Mouse (Mus musculus): ENCODE results near the gene Ddhd1. TPM values are rescaled to one million over a fixed set of nuclear protein-coding genes. Genes with fewer than 3 reads are reported as not detected.

Gene Ddhd1
- polyA plus RNA-seq, 1 experiment from 2014 or later: 16.5 TPM

DNA sequence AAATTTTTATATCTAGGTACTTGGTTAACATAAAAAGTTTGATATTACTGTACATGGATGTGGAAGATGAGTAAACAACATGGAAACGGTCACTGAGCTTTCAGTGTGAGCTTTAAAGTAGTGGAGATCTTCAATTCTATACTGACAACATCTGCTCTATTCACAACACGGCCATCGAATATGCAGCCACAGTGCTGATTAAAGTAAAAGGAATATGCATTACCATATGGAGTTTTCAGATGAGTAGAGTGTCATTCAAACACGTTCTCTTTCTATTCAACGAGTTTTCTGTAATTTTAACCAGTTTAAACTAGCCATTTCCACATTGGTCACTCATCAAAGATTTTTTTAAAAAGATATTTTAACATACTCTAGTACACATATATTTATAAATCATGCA lies 15.1 kb downstream of the Ddhd1 start:
- WGBS: 53% methylated on average over 5 of the region's 5 CpGs
- Histone ChIP-seq H3K36me3 (no peaks in the 10 kb centered on the region), H3K9ac (replicated peaks) (no peak overlapping the region), H3K27me3 (no peaks in the 10 kb centered on the region), H3K27ac (no peak overlapping the region), H3K4me3 (replicated peaks) (no peak overlapping the region), H3K4me2 (replicated peaks) (no peak overlapping the region), H3K4me1 (replicated peaks) (peaks cover 38% of the 10 kb centered on the region), H3K9me3 (no peaks in the 10 kb centered on the region)
- ATAC-seq: no peak

DNA sequence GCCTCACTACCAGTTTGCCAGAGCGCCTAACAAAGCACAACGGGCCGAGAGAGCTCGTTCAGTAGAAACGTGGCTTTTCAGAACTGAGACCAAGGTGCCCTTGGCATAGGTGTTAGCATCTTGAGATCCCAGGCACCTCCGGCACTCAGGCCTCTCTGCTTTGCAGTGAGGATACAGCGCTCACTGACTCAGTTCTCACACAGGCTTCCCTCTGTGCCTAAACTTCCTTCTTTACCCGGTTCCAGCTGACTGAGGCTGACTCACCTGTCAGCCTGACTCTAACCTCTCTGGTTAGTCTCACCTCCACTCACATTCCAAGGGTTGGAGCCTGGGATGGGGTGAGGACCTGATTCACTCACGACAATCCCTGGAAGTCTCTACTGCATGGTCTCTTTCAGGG lies 15.7 kb downstream of the Ddhd1 start:
- Histone ChIP-seq H3K9ac (replicated peaks) (no peak overlapping the region), H3K4me3 (replicated peaks) (no peak overlapping the region), H3K9me3 (no peaks in the 10 kb centered on the region), H3K4me1 (replicated peaks) (peaks cover 38% of the 10 kb centered on the region), H3K36me3 (no peaks in the 10 kb centered on the region), H3K4me2 (replicated peaks) (no peak overlapping the region), H3K27me3 (no peaks in the 10 kb centered on the region), H3K27ac (peak overlapping the region; percentile 31)
- no peak for ATAC-seq
- 72% methylated on average over 9 of the region's 9 CpGs for WGBS

DNA sequence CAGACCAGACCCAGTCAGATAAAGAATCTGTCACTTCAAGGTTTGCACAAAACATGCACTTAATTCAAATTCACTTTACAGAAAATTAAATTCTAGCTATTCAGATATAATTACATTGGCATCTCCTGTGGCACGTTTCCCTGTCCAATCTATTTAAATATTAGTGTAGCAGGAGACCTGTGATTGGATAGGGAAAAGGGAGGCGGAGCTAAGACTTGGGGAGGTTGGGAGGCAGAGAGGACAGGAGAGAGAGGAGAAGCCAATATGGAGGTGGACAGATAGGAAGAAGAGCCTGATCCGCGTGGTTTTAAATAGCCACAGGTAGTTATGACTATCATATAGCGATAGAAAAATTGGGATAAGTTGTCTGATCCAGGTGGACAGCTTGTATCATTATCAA lies 19.2 kb downstream of the Ddhd1 start:
- H3K9me3 ChIP-seq: no peaks in the 10 kb centered on the region
- H3K4me3 ChIP-seq (replicated peaks): no peak overlapping the region
- peaks cover 25% of the 10 kb centered on the region for H3K4me1 ChIP-seq (replicated peaks)
- H3K27ac ChIP-seq: no peak overlapping the region
- no peak for ATAC-seq
- no peaks in the 10 kb centered on the region for H3K27me3 ChIP-seq
- no peak overlapping the region for H3K4me2 ChIP-seq (replicated peaks)
- H3K36me3 ChIP-seq: no peaks in the 10 kb centered on the region
- 72% methylated on average over 5 of the region's 5 CpGs for WGBS
- H3K9ac ChIP-seq (replicated peaks): no peak overlapping the region

DNA sequence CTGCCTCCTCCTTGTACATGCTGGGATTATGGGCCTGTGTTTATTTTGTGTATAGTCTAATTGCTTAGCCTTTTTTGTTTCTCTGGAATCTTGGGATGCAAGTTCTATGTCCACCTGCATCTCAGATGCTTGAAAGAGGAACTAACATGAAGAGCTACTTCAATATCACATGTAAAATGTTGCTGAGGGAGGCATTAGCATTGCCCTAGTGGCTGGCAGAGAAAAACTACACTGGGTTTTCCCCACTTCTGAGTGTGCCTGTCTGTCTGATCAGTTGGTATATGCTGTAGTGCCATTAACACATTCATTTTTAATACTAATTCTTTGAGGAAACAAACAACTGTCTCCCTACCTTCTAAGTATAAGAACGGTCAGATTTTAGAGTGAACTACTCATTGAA lies 22.4 kb downstream of the Ddhd1 start:
- ATAC-seq: no peak
- WGBS: 100% methylated on average over 1 of the region's 1 CpGs
- H3K36me3 ChIP-seq: no peaks in the 10 kb centered on the region

DNA sequence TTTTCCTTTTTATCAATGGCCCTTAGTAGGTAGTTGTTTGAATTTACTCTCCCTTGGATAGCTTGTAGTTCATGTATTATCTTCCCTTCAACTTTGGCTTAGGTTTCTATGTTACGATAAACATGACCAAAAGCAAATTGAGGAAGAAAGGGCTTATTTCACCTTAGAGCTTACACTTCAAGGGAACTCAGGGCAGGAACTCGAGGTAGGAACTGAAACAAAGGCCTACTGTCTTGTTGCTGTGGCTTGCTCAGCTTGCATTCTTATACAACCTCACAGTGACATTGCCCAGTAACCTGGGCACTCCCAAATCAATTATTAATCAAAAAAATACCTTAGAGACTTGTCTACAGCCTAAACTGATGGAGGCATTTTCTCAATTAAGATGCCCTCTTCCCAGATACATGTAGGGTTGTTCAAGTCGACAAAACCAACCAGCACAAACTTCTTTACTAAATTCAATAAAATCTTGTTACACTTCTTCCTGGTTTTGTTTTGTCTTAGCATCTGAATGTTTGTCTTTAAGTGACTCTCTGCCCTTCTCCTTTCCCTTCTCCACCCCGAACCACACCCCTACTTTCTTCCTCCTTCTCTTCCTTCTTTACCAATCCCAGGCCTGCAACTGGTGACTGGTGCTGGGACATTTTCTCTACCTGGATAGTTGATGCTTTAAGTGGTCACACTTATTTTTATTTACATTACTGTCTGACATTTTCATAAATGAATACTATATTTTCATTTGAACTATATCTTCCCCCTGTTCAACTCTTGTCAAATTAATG lies 25.0 kb downstream of the Ddhd1 start:
- Histone ChIP-seq H3K36me3 (no peaks in the 10 kb centered on the region), H3K9me3 (no peaks in the 10 kb centered on the region), H3K4me2 (replicated peaks) (no peak overlapping the region), H3K27ac (no peak overlapping the region), H3K4me1 (replicated peaks) (no peaks in the 10 kb centered on the region), H3K4me3 (replicated peaks) (no peak overlapping the region), H3K9ac (replicated peaks) (no peak overlapping the region), H3K27me3 (no peaks in the 10 kb centered on the region)
- no peak for ATAC-seq
- 90% methylated on average over 4 of the region's 4 CpGs for WGBS

More for the DNA sequence above, 22.4 kb downstream of the Ddhd1 start:
- Histone ChIP-seq H3K27me3 (no peaks in the 10 kb centered on the region), H3K4me1 (replicated peaks) (0 out of 2 replicates have a peak, but pooled peaks cover 7% of the 10 kb centered on the region), H3K9ac (replicated peaks) (no peak overlapping the region), H3K4me2 (replicated peaks) (no peak overlapping the region), H3K27ac (no peak overlapping the region), H3K4me3 (replicated peaks) (no peak overlapping the region), H3K9me3 (no peaks in the 10 kb centered on the region)

DNA sequence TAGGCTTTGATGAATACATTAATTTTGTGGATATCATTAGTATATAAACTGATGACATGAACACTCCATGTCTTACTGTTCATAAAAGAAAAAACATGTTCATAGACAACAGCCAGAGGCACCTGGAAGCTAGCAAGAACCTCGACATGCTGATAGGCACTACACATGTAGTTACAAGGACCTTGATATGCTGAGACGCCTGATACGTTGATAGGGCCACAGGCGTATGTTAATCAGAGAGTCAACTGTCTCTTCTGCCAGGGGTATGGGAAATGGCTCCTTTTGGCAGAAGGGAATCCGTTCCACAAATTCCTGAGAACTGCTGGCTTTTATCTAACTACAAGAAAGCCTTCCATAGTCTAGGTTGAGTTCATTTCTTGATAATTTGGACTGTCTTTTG lies 27.4 kb downstream of the Ddhd1 start:
- WGBS: 85% methylated on average over 5 of the region's 5 CpGs
- Histone ChIP-seq H3K4me2 (replicated peaks) (no peak overlapping the region), H3K27ac (no peak overlapping the region), H3K9me3 (no peaks in the 10 kb centered on the region), H3K36me3 (no peaks in the 10 kb centered on the region), H3K27me3 (no peaks in the 10 kb centered on the region), H3K9ac (replicated peaks) (no peak overlapping the region), H3K4me3 (replicated peaks) (no peak overlapping the region), H3K4me1 (replicated peaks) (no peaks in the 10 kb centered on the region)
- no peak for ATAC-seq

DNA sequence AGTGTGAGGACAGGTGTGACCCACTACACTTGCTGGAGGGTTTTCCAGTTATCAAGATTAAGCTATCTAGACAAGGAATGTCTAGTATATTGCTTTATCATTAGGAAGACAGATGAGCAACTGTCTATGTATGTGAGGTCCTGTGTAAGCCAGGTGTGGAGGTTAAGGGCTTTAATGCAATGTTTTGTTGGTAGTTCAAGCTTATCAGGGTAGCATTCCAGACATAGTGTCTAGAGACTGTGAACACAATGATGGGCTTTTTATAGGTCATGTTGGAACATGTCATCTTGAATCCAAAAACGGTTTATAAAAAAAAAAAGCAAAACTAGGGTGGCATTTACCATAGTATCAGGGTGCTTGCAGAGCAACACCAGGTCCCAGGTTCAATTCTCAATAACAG lies 28.0 kb downstream of the Ddhd1 start:
- Histone ChIP-seq H3K9me3 (no peaks in the 10 kb centered on the region), H3K27me3 (no peaks in the 10 kb centered on the region), H3K4me1 (replicated peaks) (no peaks in the 10 kb centered on the region), H3K27ac (no peak overlapping the region), H3K9ac (replicated peaks) (no peak overlapping the region), H3K4me2 (replicated peaks) (no peak overlapping the region), H3K36me3 (no peaks in the 10 kb centered on the region), H3K4me3 (replicated peaks) (no peak overlapping the region)
- WGBS: 71% methylated on average over 1 of the region's 1 CpGs
- no peak for ATAC-seq

DNA sequence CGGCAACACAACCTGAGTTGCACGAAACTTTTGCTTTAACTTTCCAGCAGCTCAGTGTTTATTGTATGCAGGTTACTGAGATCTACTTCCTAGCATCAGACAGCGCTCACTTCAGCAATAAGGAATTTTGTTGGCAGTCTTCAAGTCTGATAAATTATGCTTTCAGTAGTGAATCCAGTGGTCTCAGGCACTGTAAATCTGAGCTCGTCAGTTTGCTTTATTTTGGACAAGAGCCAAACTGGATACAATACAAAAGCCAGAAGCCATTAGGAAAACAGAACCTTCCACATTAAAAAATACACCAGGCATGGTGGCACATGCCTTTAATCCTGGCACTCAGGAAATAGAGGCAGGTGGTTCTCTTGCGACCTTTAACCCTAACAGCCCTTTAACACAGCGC lies 39.6 kb downstream of the Ddhd1 start:
- H3K27ac ChIP-seq: no peak overlapping the region
- 67% methylated on average over 6 of the region's 6 CpGs for WGBS
- H3K4me2 ChIP-seq (replicated peaks): no peak overlapping the region
- H3K4me1 ChIP-seq (replicated peaks): peaks cover 8% of the 10 kb centered on the region
- no peak overlapping the region for H3K9ac ChIP-seq (replicated peaks)
- no peaks in the 10 kb centered on the region for H3K27me3 ChIP-seq
- H3K36me3 ChIP-seq: peaks cover 46% of the 10 kb centered on the region
- no peaks in the 10 kb centered on the region for H3K9me3 ChIP-seq
- H3K4me3 ChIP-seq (replicated peaks): no peak overlapping the region
- ATAC-seq: no peak

DNA sequence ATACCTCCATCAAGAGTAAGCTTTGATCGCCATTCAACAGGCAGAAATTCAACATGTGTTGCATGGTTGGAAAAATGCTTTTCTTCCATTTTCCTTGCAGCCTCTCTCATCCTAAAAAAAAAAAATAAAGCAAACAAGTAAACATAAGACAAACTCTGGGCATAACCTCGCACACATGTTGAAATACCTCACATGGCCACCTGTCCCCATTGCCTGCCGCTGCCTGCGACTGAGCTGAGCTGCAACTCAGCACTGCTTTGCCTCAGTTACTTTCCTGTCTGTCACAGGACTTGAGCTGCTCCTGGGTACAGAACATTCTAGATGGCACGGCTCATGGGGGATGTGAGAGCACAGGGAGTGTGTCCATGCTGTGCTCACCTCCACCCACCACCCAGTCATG lies 41.4 kb downstream of the Ddhd1 start:
- WGBS: 97% methylated on average over 5 of the region's 5 CpGs
- peaks cover 63% of the 10 kb centered on the region for H3K36me3 ChIP-seq
- peaks cover 8% of the 10 kb centered on the region for H3K4me1 ChIP-seq (replicated peaks)
- no peak overlapping the region for H3K4me2 ChIP-seq (replicated peaks)
- no peaks in the 10 kb centered on the region for H3K27me3 ChIP-seq
- H3K9me3 ChIP-seq: no peaks in the 10 kb centered on the region
- no peak overlapping the region for H3K4me3 ChIP-seq (replicated peaks)
- H3K9ac ChIP-seq (replicated peaks): no peak overlapping the region
- no peak overlapping the region for H3K27ac ChIP-seq
- ATAC-seq: no peak

DNA sequence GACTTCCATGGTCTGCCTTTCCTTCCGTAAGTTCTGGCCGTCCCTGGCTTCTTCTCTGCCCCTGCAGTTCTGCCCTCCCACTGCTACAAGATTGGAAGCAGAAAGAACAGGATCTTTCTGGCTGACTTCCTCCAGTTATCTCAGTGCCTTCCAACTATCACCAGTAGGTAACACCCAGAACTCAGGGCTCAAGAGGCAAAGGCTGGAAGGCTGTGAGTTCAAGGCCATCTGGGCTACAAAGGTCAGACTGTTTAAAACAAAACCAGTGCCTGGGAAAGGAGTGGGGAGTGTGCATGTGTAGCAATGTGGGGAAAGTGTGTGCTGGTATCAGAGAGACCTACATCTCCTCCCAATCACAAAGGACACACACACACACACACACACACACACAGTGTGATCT lies 42.2 kb downstream of the Ddhd1 start:
- H3K9me3 ChIP-seq: no peaks in the 10 kb centered on the region
- H3K27ac ChIP-seq: no peak overlapping the region
- H3K27me3 ChIP-seq: no peaks in the 10 kb centered on the region
- peaks cover 8% of the 10 kb centered on the region for H3K4me1 ChIP-seq (replicated peaks)
- H3K4me3 ChIP-seq (replicated peaks): no peak overlapping the region
- no peak for ATAC-seq
- no peak overlapping the region for H3K9ac ChIP-seq (replicated peaks)
- peaks cover 64% of the 10 kb centered on the region for H3K36me3 ChIP-seq
- no peak overlapping the region for H3K4me2 ChIP-seq (replicated peaks)
- 86% methylated on average over 2 of the region's 2 CpGs for WGBS

DNA sequence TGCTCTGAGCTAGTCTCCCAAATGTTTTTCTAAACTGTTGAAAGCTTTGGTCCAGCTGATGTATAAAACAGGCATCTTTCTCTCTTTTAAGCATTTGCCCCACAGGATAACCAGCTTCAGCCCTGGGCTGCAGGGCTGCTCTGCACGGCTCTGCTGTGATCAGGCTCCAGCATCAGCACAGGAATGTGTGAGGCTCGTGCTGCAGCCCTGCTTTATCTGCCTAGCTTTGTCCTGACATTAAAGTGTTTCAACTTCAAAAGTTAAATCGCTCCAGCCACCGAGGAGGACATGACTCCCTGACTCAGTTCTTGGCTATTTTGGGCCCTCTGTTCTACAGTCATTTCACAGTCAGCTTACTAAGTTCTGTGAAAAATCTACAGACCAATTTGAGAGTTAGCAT lies 43.1 kb downstream of the Ddhd1 start:
- ATAC-seq: no peak
- Histone ChIP-seq H3K4me1 (replicated peaks) (peaks cover 8% of the 10 kb centered on the region), H3K9ac (replicated peaks) (no peak overlapping the region), H3K4me2 (replicated peaks) (no peak overlapping the region), H3K27me3 (no peaks in the 10 kb centered on the region), H3K9me3 (no peaks in the 10 kb centered on the region), H3K27ac (no peak overlapping the region), H3K4me3 (replicated peaks) (no peak overlapping the region), H3K36me3 (peaks cover 69% of the 10 kb centered on the region)
- 58% methylated on average over 4 of the region's 4 CpGs for WGBS

DNA sequence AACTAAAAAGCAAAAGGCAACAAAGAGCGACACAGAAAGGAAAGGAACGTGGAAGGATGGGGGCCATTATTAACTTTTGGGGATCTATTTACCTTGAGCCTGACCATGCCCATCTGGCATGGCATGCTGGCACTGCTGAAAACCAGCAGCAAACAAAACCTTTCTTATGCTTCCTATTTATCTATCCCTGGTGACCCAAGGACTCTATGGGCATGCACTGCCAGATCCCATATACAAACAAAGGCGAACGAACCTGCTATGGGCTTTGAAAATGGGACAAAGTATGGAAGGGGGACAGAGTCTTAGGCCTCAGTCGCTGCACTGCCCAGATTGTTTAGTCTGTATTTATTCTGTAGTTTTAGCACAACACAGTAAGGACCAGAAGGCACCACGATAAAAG lies 43.5 kb downstream of the Ddhd1 start:
- Histone ChIP-seq H3K4me2 (replicated peaks) (no peak overlapping the region), H3K9me3 (no peaks in the 10 kb centered on the region), H3K4me1 (replicated peaks) (peaks cover 8% of the 10 kb centered on the region), H3K36me3 (peaks cover 72% of the 10 kb centered on the region), H3K27ac (no peak overlapping the region), H3K9ac (replicated peaks) (no peak overlapping the region), H3K4me3 (replicated peaks) (no peak overlapping the region), H3K27me3 (no peaks in the 10 kb centered on the region)
- ATAC-seq: no peak
- WGBS: 94% methylated on average over 6 of the region's 6 CpGs

DNA sequence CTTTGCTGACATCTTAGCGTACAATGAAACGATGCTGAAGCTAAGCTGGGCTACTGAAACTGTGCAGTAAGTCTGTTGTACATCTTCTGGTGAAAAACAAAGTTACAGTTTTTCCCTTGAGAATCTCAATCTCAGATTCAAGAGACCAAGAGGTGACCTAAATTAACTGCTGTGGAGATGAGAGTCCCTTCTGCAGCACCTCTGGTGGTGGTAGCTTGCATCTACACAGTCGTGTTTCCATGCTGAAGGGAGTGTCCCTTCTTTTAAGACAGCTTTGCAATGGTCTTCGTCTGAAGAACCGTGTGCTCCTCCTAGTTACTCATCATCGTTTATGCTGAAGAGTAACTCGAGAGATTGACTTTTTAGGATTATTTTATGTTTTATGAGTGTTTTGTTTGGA lies 46.3 kb downstream of the Ddhd1 start:
- 92% methylated on average over 7 of the region's 7 CpGs for WGBS
- Histone ChIP-seq H3K27ac (no peak overlapping the region), H3K27me3 (no peaks in the 10 kb centered on the region), H3K36me3 (peaks cover 75% of the 10 kb centered on the region), H3K9me3 (no peaks in the 10 kb centered on the region), H3K4me1 (replicated peaks) (no peaks in the 10 kb centered on the region), H3K4me3 (replicated peaks) (no peak overlapping the region), H3K4me2 (replicated peaks) (no peak overlapping the region), H3K9ac (replicated peaks) (no peak overlapping the region)
- ATAC-seq: no peak

All from midbrain, embryonic 13.5 days (tissue).